Mouse (Mus musculus) forebrain, embryonic 14.5 days (tissue): ENCODE measurements around the gene Tfeb. TPM values are rescaled to one million over a fixed set of nuclear protein-coding genes. Genes with fewer than 3 reads are reported as not detected.

Experiments used
- ATAC-seq: fragments of 200-750 bp; cut with Nextera tagmentation; 2 replicates; pipeline ENCODE4 v1.8.0; 2017; ENCODE audit warnings: mild to moderate bottlenecking, moderate library complexity
- DNase-seq: peaks from one replicate; pipeline ENCODE4 v3.0.0-alpha.2; 2015; ENCODE audit warnings: low spot score
- H3K27ac ChIP-seq: fragments of 300-500 bp; sonication (generic); 2 replicates; pipeline ENCODE4 v1.5.1; 2014; ENCODE audit warnings: low read depth, mild to moderate bottlenecking, control low read depth, low read length, moderate library complexity
- H3K27me3 ChIP-seq: fragments of 300-500 bp; sonication (generic); replicated peaks from 2 replicates; pipeline ENCODE4 v1.6.1; 2014; ENCODE audit warnings: low read length, control low read depth, mixed read lengths; ENCODE audit not compliant: control insufficient read depth, insufficient read depth
- H3K36me3 ChIP-seq: fragments of 300-500 bp; sonication (generic); 2 replicates; pipeline ENCODE4 v1.6.1; 2014; ENCODE audit warnings: low read length, control low read depth; ENCODE audit not compliant: control insufficient read depth, insufficient read depth
- H3K4me1 ChIP-seq: fragments of 300-500 bp; sonication (generic); 2 replicates; pipeline ENCODE4 v1.6.1; 2014; ENCODE audit warnings: antibody characterized with exemption, low read length, control low read depth; ENCODE audit not compliant: control insufficient read depth, insufficient read depth
- H3K4me2 ChIP-seq: fragments of 300-500 bp; sonication (generic); 2 replicates; pipeline ENCODE4 v1.6.1; 2014; ENCODE audit warnings: mild to moderate bottlenecking, control low read depth, low read length
- H3K4me3 ChIP-seq: fragments of 300-500 bp; sonication (generic); 2 replicates; pipeline ENCODE4 v1.5.1; 2014; ENCODE audit warnings: low read depth, low read length, control low read depth
- H3K9ac ChIP-seq: fragments of 300-500 bp; sonication (generic); 2 replicates; pipeline ENCODE4 v1.6.1; 2014; ENCODE audit warnings: mild to moderate bottlenecking, low read length, control low read depth, moderate library complexity
- H3K9me3 ChIP-seq: fragments of 300-500 bp; sonication (generic); replicated peaks from 2 replicates; pipeline ENCODE4 v1.6.1; 2016; ENCODE audit warnings: low read length, control low read depth, mixed read lengths; ENCODE audit not compliant: control insufficient read depth
- WGBS: fragments of 180-500 bp; shearing (Covaris S2); extraction: QIAGEN DNeasy Blood & Tissue Kit; methylation state at CpG from one replicate; pipeline ENCODE4 v1.1.7; 2014; 5-methylcytosine and 5-hydroxymethylcytosine counted together
- polyA plus RNA-seq: library from polyadenylated mRNA; unstranded; fragments of >200 nt; fragmentation: Nextera tagmentation; extraction: Ambion mirVana; gene quantifications from 2 replicates; pipeline ENCODE4 v1.2.1, GENCODE M21; 2014

The Tfeb gene
- polyA plus RNA-seq, 1 experiment from 2014 or later, result 2.4 TPM

GRCm38 (mm10) chr17:47768707-47769276 is 32.0 kb downstream of the Tfeb start:
- H3K4me2 ChIP-seq, result no peak overlapping the region
- H3K4me1 ChIP-seq, result no peaks in the 10 kb centered on the region
- no peaks in the 10 kb centered on the region for H3K36me3 ChIP-seq
- ATAC-seq (no peak), DNase-seq (no peak)
- H3K27ac ChIP-seq, result no peak overlapping the region
- H3K27me3 ChIP-seq, result no peaks in the 10 kb centered on the region
- no peak overlapping the region for H3K4me3 ChIP-seq
- H3K9me3 ChIP-seq, result 0 out of 2 replicates have a peak, but pooled peaks cover 5% of the 10 kb centered on the region
- no peak overlapping the region for H3K9ac ChIP-seq
- 61% methylated on average over 12 of the region's 12 CpGs for whole genome bisulfite sequencing

- no peak for ATAC-seq
- H3K9me3 ChIP-seq, result 0 out of 2 replicates have a peak, but pooled peaks cover 5% of the 10 kb centered on the region
- no peak overlapping the region for H3K9ac ChIP-seq
Measured at GRCm38 (mm10) chr17:47769389-47770299, 32.8 kb downstream of the Tfeb start.

GRCm38 (mm10) chr17:47773604-47774003 is 36.8 kb downstream of the Tfeb start:
- DNase-seq (no peak), ATAC-seq (no peak)
- 70% methylated on average over 6 of the region's 6 CpGs for WGBS
- Histone ChIP-seq H3K9me3 (0 out of 2 replicates have a peak, but pooled peaks cover 5% of the 10 kb centered on the region), H3K9ac (no peak overlapping the region), H3K27ac (no peak overlapping the region), H3K4me1 (no peaks in the 10 kb centered on the region), H3K27me3 (no peaks in the 10 kb centered on the region), H3K4me2 (no peak overlapping the region), H3K4me3 (no peak overlapping the region), H3K36me3 (no peaks in the 10 kb centered on the region)

More at GRCm38 (mm10) chr17:47769389-47770299, 32.8 kb downstream of the Tfeb start:
- no peak for DNase-seq
- Histone ChIP-seq H3K4me3 (no peak overlapping the region), H3K36me3 (no peaks in the 10 kb centered on the region), H3K4me2 (no peak overlapping the region), H3K27ac (no peak overlapping the region), H3K4me1 (no peaks in the 10 kb centered on the region), H3K27me3 (no peaks in the 10 kb centered on the region)
- 86% methylated on average over 11 of the region's 11 CpGs for whole genome bisulfite sequencing

GRCm38 (mm10) chr17:47777141-47777540 is 40.3 kb downstream of the Tfeb start:
- Histone ChIP-seq H3K4me3 (no peak overlapping the region), H3K27me3 (no peaks in the 10 kb centered on the region), H3K9me3 (0 out of 2 replicates have a peak, but pooled peaks cover 3% of the 10 kb centered on the region), H3K4me2 (no peak overlapping the region), H3K27ac (no peak overlapping the region), H3K36me3 (no peaks in the 10 kb centered on the region), H3K4me1 (no peaks in the 10 kb centered on the region), H3K9ac (no peak overlapping the region)
- no peak for ATAC-seq
- DNase-seq, result no peak
- WGBS, result 74% methylated on average over 2 of the region's 2 CpGs

- H3K4me3 ChIP-seq, result no peak overlapping the region
- no peak overlapping the region for H3K4me2 ChIP-seq
- no peak for DNase-seq
- H3K36me3 ChIP-seq, result no peaks in the 10 kb centered on the region
- H3K27ac ChIP-seq, result no peak overlapping the region
- ATAC-seq, result no peak
- 86% methylated on average over 10 of the region's 10 CpGs for WGBS
- H3K4me1 ChIP-seq, result no peaks in the 10 kb centered on the region
- no peak overlapping the region for H3K9ac ChIP-seq
- no peaks in the 10 kb centered on the region for H3K27me3 ChIP-seq
- no peaks in the 10 kb centered on the region for H3K9me3 ChIP-seq
Measured at GRCm38 (mm10) chr17:47780470-47780869, 43.6 kb downstream of the Tfeb start.

GRCm38 (mm10) chr17:47782486-47782885 is 45.7 kb downstream of the Tfeb start:
- H3K9ac ChIP-seq, result no peak overlapping the region
- ATAC-seq (no peak), DNase-seq (no peak)
- H3K27ac ChIP-seq, result no peak overlapping the region
- no peak overlapping the region for H3K4me2 ChIP-seq
- no peaks in the 10 kb centered on the region for H3K4me1 ChIP-seq
- WGBS, result 83% methylated on average over 3 of the region's 3 CpGs
- H3K36me3 ChIP-seq, result no peaks in the 10 kb centered on the region
- H3K9me3 ChIP-seq, result no peaks in the 10 kb centered on the region
- no peak overlapping the region for H3K4me3 ChIP-seq
- no peaks in the 10 kb centered on the region for H3K27me3 ChIP-seq

GRCm38 (mm10) chr17:47783445-47784223 is 46.8 kb downstream of the Tfeb start:
- Histone ChIP-seq H3K4me2 (no peak overlapping the region), H3K4me3 (no peak overlapping the region), H3K27me3 (no peaks in the 10 kb centered on the region), H3K9me3 (no peaks in the 10 kb centered on the region), H3K27ac (no peak overlapping the region), H3K4me1 (no peaks in the 10 kb centered on the region), H3K9ac (no peak overlapping the region), H3K36me3 (no peaks in the 10 kb centered on the region)
- 83% methylated on average over 8 of the region's 8 CpGs for WGBS
- ATAC-seq (no peak), DNase-seq (no peak)

GRCm38 (mm10) chr17:47784411-47784810 is 47.6 kb downstream of the Tfeb start:
- ATAC-seq, result no peak
- Histone ChIP-seq H3K27ac (no peak overlapping the region), H3K27me3 (no peaks in the 10 kb centered on the region), H3K4me2 (no peak overlapping the region), H3K4me3 (no peak overlapping the region), H3K36me3 (no peaks in the 10 kb centered on the region), H3K9me3 (no peaks in the 10 kb centered on the region), H3K9ac (no peak overlapping the region), H3K4me1 (no peaks in the 10 kb centered on the region)
- WGBS, result 91% methylated on average over 6 of the region's 6 CpGs
- no peak for DNase-seq
